In genomic region chr13:73718225-73718624, GRCm38 (mm10) we compare ENCODE assay signal across 8 mouse cellular contexts. TPM values are rescaled to one million over a fixed set of nuclear protein-coding genes. Genes with fewer than 3 reads are reported as not detected.
DNase-seq lines count a peak whose midpoint lies in the region; ATAC-seq and TF ChIP-seq lines count a peak whose summit lies in the region.

No protein-coding gene starts in this region.

- no peaks in the 10 kb centered on the region for H3K36me3 ChIP-seq in CH12.LX (replicated peaks in 1 of 2; ENCODE audit: control insufficient read depth in 1 of 2, insufficient read depth in 1 of 2, low read length in 1 of 2)
- no peaks in the 10 kb centered on the region for H3K36me3 ChIP-seq in embryonic facial prominence, embryonic 14.5 days (ENCODE audit: control insufficient read depth, insufficient read depth, low read length)

- H3K4me3 ChIP-seq in CH12.LX (replicated peaks in 1 of 3; ENCODE audit: low read depth in 2 of 3, low read length in 2 of 3, poor library complexity in 1 of 3): no peak overlapping the region
- H3K4me3 ChIP-seq in embryonic facial prominence, embryonic 14.5 days (ENCODE audit: low read depth, low read length): no peak overlapping the region
- no peak overlapping the region for H3K4me3 ChIP-seq in lung, adult 2 months (replicated peaks; ENCODE audit: extremely low read depth, low read depth, low read length)

- peaks cover 0 to 2% of the 10 kb centered on the region in 2 experiments; a peak in 2 of 4 replicates for H3K4me1 ChIP-seq in CH12.LX (ENCODE audit: control insufficient read depth in 1 of 2, insufficient read depth in 2 of 2)
- no peaks in the 10 kb centered on the region for H3K4me1 ChIP-seq in embryonic facial prominence, embryonic 14.5 days (ENCODE audit: control insufficient read depth, insufficient read depth, low read length)
- H3K4me1 ChIP-seq in lung, adult 2 months (ENCODE audit: control insufficient read depth, insufficient read depth, low read length): no peaks in the 10 kb centered on the region

- H3K9me3 ChIP-seq in CH12.LX (replicated peaks; ENCODE audit: low read length): no peaks in the 10 kb centered on the region
- H3K9me3 ChIP-seq in embryonic facial prominence, embryonic 14.5 days (ENCODE audit: control insufficient read depth, low read length): no peaks in the 10 kb centered on the region

- no peak overlapping the region for H3K9ac ChIP-seq in CH12.LX (ENCODE audit: insufficient read depth, low read depth)
- no peak overlapping the region for H3K9ac ChIP-seq in embryonic facial prominence, embryonic 14.5 days (ENCODE audit: low read depth, low read length)

- intact Hi-C loops in heart, postnatal 36 days (cut with DNase I): loop anchor here (1.0 to 5.0 kb wide), 4 partner anchors 71 to 584 kb away; no protein-coding TSS in a partner anchor

- dilution Hi-C loops in CH12.LX (cut with MboI; ENCODE audit: extremely low pct_ligation_motif_present, extremely low pct_unique_long_range_greater_than_20kb, low sequenced_read_pairs): no loop called here

- in situ Hi-C loops in CH12.LX (cut with MboI; ENCODE audit: low pct_ligation_motif_present, low pct_unique_long_range_greater_than_20kb, low sequenced_read_pairs): no loop called here

- H3K4me2 ChIP-seq in CH12.LX (ENCODE audit: insufficient read depth, low read depth, poor library complexity, severe bottlenecking): no peak overlapping the region
- no peak overlapping the region for H3K4me2 ChIP-seq in embryonic facial prominence, embryonic 14.5 days (ENCODE audit: low read depth, low read length)

- H3K27ac ChIP-seq in CH12.LX (ENCODE audit: insufficient read depth, low read depth): no peak overlapping the region
- H3K27ac ChIP-seq in embryonic facial prominence, embryonic 14.5 days (replicated peaks; ENCODE audit: low read depth, low read length): no peak overlapping the region

- peak; percentile 47; the same call in 1 of the 2 replicates for ATAC-seq in embryonic facial prominence, embryonic 14.5 days (ENCODE audit: low read depth)

- peak; percentile 89 for TF ChIP-seq RAD21 in CH12.LX (IDR thresholded peaks at IDR 0.05; ENCODE audit: low read depth, low read length)

- 4% methylated on average over 2 of the region's 2 CpGs for WGBS in embryonic facial prominence, embryonic 14.5 days
- WGBS in lung, adult 2 months: 3% methylated on average over 2 of the region's 2 CpGs

- no peak for TF ChIP-seq POLR2A in CH12.LX (IDR thresholded peaks at IDR 0.05; ENCODE audit: low read depth, low read length)
- TF ChIP-seq POLR2A in lung, adult 2 months (IDR thresholded peaks at IDR 0.05; ENCODE audit: borderline replicate concordance, extremely low read depth, low read depth, low read length): no peak

- no peaks in the 10 kb centered on the region for H3K79me2 ChIP-seq in CH12.LX (replicated peaks; ENCODE audit: control insufficient read depth, extremely low read depth, insufficient read depth, poor library complexity, severe bottlenecking)

- TF ChIP-seq EP300 in CH12.LX (IDR thresholded peaks at IDR 0.05; ENCODE audit: low read length): no peak

- peaks cover 3% of the 10 kb centered on the region for H3K27me3 ChIP-seq in CH12.LX (replicated peaks)
- H3K27me3 ChIP-seq in embryonic facial prominence, embryonic 14.5 days (replicated peaks; ENCODE audit: control insufficient read depth, insufficient read depth, low read length): no peaks in the 10 kb centered on the region

- peak; percentile 76 to 95 for TF ChIP-seq CTCF in CH12.LX (conservative IDR thresholded peaks at IDR 0.05 in 1 of 2, IDR thresholded peaks at IDR 0.05 in 1 of 2; ENCODE audit: low read depth in 2 of 2, low read length in 2 of 2)
- TF ChIP-seq CTCF in lung, adult 2 months (IDR thresholded peaks at IDR 0.05; ENCODE audit: insufficient read depth, low read length): peak; percentile 48; the same call in 1 of the 2 replicates

- DNase-seq in CH12.LX (ENCODE audit: extremely low read depth): peak; percentile 82
- DNase-seq in adrenal gland, postnatal 4 days (ENCODE audit: low spot score in 2 of 2): peak; percentile 26 to 55
- peak; percentile 92 for DNase-seq in embryonic facial prominence, embryonic 14.5 days (ENCODE audit: low spot score)
- DNase-seq in heart, postnatal 36 days: peak; percentile 82 to 87
- DNase-seq in layer of hippocampus, adult 11-12 months (ENCODE audit: low spot score): peak; percentile 88
- DNase-seq in lung, adult 2 months: peak; percentile 80
- peak; percentile 76 for DNase-seq in ovary, postnatal 10 days (ENCODE audit: low spot score)
- peak; percentile 73 to 88 for DNase-seq in thymus, postnatal 10 days (ENCODE audit: low spot score in 2 of 2)

TF ChIP-seq in CH12.LX, 34 proteins besides CTCF, POLR2A, EP300 and RAD21:
- TF ChIP-seq SMC3 (IDR thresholded peaks at IDR 0.05; ENCODE audit: low read depth, low read length) (peak; percentile 78), CHD1 (IDR thresholded peaks at IDR 0.05; ENCODE audit: low read depth, low read length) (no peak), MYC (IDR thresholded peaks at IDR 0.05; ENCODE audit: low read depth, low read length) (peak; percentile 33; the same call in 1 of the 2 replicates)

RNA-seq across cellular contexts. Expression of gene Slc6a19, which starts 13.6 kb away (rescaled TPM):
- total RNA-seq in CH12.LX (2012; rRNA removed) (0.13 TPM in 1 of 2 replicates, not detected in the other), CH12.LX (2014; rRNA removed) (not detected in 2 replicates)
- polyA plus RNA-seq in CH12.LX (2012; ENCODE audit: insufficient read length, low read depth): 0.13 TPM in 1 of 2 replicates, not detected in the other
- 1 to 10 TPM in 1 of 2 experiments, under 1 TPM in 1; 0.37 to 2.9 TPM for total RNA-seq in adrenal gland, postnatal 4 days (2021)
- polyA plus RNA-seq in embryonic facial prominence, embryonic 14.5 days (2014; fragmentation: Nextera tagmentation; extraction: Ambion mirVana): 0.38 and 0.40 TPM in 2 replicates
- not detected for total RNA-seq in heart, postnatal 36 days (2021)
- polyA plus RNA-seq in lung, adult 2 months (2012; rRNA removed): 0.18 and 8.8 TPM in 2 replicates

RNA-seq across cellular contexts. Expression of gene Slc12a7, which starts 14.7 kb away (rescaled TPM):
- total RNA-seq in CH12.LX (2012; rRNA removed) (2.5 and 2.6 TPM in 2 replicates), CH12.LX (2014; rRNA removed) (0.92 and 1.0 TPM in 2 replicates)
- 2.6 and 5.8 TPM in 2 replicates for polyA plus RNA-seq in CH12.LX (2012; ENCODE audit: insufficient read length, low read depth)
- 10 to 100 TPM; 43.2 to 44.1 TPM for total RNA-seq in adrenal gland, postnatal 4 days (2021)
- polyA plus RNA-seq in embryonic facial prominence, embryonic 14.5 days (2014; fragmentation: Nextera tagmentation; extraction: Ambion mirVana): 16.3 and 19.8 TPM in 2 replicates
- 100 to 1,000 TPM; 163 to 167 TPM for total RNA-seq in heart, postnatal 36 days (2021)
- polyA plus RNA-seq in lung, adult 2 months (2012; rRNA removed): 60.0 and 69.9 TPM in 2 replicates

RNA-seq across cellular contexts. Expression of gene Slc6a18, which starts 40.4 kb away (rescaled TPM):
- total RNA-seq in CH12.LX (2012; rRNA removed) (not detected in 2 replicates), CH12.LX (2014; rRNA removed) (not detected in 2 replicates)
- polyA plus RNA-seq in CH12.LX (2012; ENCODE audit: insufficient read length, low read depth): not detected in 2 replicates
- total RNA-seq in adrenal gland, postnatal 4 days (2021): 10 to 100 TPM in 1 of 2 experiments, under 1 TPM in 1; 0.45 to 11.0 TPM
- not detected in 2 replicates for polyA plus RNA-seq in embryonic facial prominence, embryonic 14.5 days (2014; fragmentation: Nextera tagmentation; extraction: Ambion mirVana)
- total RNA-seq in heart, postnatal 36 days (2021): not detected
- polyA plus RNA-seq in lung, adult 2 months (2012; rRNA removed): 0.10 TPM in 1 of 2 replicates, not detected in the other

Comparison
In these comparisons a context has a peak if more than half of its experiments do, and no peak if none do; other contexts are left out.
1. DNase-seq: peak in every context shown above with its lines; median percentile 92 in embryonic facial prominence, embryonic 14.5 days; 88 in layer of hippocampus, adult 11-12 months; 84 in heart, postnatal 36 days; 82 in CH12.LX; 80 in thymus, postnatal 10 days; 80 in lung, adult 2 months; 76 in ovary, postnatal 10 days; 40 in adrenal gland, postnatal 4 days.
2. RNA of gene Slc12a7, which starts 14.7 kb away (total RNA-seq): 163 to 167 TPM in heart, postnatal 36 days and 43.2 to 44.1 TPM in adrenal gland, postnatal 4 days; 0.92 to 2.6 TPM in CH12.LX; every median in the first group is over 10 times any median in the second.